Mouse (Mus musculus) liver (tissue): Measurements from ENCODE around the gene Golgb1.

Experiments used
- DNase-seq: peaks from one replicate; pipeline ENCODE4 v3.0.0-alpha.2; 2020; ENCODE audit warnings: mixed read lengths

The Golgb1 gene

DNA sequence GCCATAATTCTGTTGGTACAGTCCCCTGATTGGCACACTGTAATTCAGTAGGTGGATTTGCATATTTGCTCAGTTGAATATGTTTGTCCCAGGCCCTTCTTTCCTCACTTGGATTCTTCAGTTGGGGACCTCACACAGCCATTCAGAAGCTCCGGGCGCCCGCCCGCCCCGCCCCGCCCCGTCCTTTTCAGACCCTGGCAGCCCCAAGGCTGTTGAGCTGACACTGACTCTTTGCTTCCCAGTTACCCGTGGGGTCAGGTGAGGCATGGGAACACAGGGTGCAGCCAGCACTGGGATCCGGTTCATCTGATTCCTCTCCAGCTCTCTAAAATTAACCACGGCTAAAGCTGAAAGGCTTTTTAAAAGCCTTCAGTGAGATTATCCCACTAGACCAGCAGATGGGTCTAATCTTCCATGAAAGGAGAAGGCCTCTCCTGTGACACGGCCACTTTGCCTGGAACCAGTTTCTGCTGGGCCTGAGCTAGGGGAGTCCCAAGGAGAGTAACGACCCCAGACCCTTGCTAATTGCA, 70.0 kb downstream of the Golgb1 start:
- DNase-seq = no peak

DNA sequence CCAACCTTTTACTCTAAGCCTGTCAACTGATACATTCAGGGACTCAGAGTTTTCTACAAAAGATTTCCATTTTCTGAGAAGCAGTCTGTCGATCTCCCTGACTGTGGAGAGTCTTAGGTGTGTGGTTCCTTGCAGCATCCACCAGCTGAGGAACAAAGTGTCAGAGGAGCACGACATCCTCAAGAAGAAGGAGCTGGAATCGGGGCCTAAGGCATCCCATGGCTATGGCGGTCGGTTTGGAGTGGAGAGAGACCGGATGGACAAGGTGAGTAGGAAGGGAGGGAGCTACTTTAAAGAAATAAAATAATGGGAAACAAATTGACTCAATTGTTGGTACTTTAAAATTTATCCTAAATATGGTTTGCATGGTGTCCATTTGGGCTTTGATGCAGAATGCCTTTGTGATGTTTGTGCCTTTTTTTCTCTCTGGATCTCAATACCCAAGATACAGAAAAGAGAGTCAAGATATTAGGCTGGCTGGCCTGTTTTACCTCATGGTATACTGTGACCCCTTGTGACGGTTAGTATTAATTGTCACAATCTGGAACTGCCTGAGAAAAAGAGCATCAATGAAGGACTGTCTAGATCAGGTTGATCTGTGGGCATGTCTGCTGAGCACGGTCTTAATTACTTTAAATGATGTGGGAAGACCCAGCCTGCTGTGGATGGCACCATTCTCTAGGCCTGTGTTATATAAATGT, 71.7 kb downstream of the Golgb1 start:
- DNase-seq = no peak

DNA sequence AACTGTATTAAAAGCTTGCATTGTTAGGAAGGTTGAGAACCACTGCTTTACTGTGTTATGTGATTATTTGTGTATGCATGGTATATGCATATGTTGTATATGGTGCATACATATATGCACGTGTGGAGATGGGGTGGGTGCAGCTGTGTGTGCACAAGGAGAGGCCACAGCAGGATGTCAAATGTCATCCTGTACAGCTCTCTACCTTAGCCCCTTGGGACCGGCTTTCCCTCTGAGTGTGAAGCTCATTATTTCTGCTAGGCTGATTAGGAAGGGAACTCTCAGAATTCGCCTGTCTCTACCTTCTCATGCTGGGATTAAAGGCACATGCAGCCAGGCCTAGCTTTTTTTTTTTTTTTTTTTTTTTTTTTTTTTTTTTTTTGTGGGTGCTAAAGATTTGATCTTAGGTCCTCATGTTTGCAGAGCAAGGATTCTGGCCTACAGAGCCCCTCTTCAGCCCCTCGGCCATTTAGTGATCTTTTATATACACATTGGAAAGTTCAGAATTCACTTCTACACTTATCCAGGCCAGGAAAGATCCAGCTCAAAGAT, 72.8 kb downstream of the Golgb1 start:
- DNase-seq = no peak

DNA sequence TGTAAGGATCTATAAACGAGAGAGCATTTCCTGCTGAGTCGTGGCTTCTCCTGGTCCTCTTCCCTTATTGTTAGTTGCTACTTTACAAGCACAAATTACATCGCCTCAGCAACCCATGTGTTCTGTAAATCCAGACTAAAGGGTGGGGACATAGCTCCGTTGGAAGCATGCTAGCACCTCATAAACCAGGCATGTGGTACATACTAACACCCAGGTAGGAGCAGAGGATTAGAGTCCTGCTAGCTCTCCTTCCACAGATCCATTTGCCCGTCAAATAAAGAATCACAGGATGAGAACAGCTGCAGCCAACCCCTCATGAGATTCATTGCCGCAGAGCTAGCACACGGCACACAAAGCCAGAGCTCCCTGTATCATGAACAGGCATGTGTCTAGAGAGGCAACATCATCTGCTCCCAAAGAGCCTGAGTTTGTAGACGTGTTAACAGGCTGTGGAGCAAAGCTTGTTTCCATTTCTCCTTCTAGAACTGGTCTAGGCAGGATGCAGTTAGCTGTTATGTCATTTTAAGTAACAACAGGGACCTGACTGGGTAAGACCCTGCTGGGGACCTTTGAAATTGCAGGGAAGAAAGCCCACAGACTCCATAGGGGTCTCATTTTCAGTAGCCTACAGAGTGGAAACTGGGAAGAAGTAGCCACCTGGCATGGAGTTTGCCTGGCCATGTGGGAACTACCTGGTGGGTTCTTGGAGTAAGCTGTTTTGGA, 74.8 kb downstream of the Golgb1 start:
- DNase-seq = no peak

DNA sequence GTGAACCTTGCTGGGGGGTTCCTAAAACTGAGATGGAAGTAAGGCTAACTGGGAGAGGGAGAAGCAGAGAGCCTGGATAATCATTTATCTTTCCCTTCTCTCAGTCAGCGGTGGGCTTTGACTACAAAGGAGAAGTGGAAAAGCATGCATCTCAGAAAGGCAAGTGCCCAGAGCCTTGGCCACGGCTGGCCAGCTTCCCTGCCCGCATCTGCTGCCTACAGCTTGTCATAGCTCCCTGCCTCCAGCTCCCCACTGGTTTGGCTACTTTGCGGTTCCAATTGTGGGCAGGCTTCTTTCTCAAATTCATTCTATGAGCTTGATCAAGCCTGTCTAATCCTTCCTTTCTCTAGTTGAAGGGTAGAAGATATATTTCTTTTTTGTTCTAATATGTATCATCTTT, 76.1 kb downstream of the Golgb1 start:
- no peak for DNase-seq

DNA sequence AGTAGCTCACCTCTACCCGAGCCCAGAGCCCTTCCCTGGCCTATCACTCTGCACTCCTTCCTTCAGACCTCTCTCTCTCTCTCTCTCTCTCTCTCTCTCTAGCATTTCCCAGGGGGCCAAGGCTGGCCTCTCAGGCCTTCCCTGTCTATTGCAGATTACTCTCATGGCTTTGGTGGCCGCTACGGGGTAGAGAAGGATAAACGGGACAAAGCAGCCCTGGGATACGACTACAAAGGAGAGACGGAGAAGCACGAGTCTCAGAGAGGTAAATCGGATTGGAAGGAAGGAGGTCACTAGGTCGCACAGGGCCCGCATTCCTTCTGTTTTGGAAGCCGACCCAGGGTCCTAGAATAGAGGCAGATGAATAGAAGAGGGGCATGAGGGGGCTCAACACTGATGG, 80.2 kb downstream of the Golgb1 start:
- no peak for DNase-seq

DNA sequence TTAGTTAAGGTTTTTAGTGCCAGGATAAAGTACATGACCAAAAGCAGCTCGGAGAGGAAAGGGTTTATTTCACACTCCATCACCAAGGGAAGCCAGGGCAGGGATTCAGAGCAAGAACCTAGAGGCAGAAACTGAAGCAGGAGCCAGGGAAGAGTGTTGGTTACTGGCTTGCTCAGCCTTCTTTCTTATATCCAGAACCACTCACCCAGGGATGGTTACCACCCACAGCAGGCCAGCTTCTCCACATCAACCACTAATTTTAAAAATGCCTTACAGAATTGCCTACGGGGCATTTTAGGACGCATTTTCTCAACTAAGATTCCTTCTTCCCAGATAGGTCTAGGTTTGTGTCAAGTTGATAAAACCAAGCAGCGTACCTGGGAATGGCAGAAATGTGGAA, 88.5 kb downstream of the Golgb1 start:
- DNase-seq = no peak

DNA sequence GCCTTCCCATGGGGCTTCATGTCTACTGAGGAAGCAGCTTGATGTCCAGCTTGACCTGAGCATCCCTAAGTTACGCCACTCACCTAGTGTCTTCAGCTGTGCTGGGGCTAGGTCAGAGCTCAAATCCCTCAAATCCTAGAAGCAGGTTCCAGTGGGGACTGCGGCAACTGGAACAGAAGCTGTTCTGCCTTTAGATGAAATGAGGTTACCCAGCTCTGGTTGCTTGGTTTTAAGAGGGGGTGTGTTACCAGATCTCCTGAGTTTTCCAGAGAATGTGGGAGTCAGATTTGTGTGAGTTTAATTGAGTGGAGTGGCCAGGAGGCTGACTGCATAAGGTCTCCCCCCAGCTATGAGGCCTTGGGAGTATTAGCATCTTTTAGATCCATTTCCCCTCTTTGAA, 104.2 kb downstream of the Golgb1 start:
- DNase-seq = no peak
